Mouse (Mus musculus): ENCODE data around the gene Obox6. TPM values are rescaled to one million over a fixed set of nuclear protein-coding genes. Genes with fewer than 3 reads are reported as not detected.

Gene Obox6
- polyA plus RNA-seq (2016; fragmentation: Nextera tagmentation; extraction: Ambion mirVana): not detected in 2 replicates

GRCm38 (mm10) chr7:15839578-15839977, at the start of gene Obox6:
Gene Obox6, minus strand, starts transcription at chr7:15839678.
- WGBS: 92% methylated on average over 3 of the region's 3 CpGs
- no peaks in the 10 kb centered on the region for H3K4me1 ChIP-seq
- H3K9me3 ChIP-seq: peaks cover 41% of the 10 kb centered on the region
- H3K27ac ChIP-seq: no peak within 1 kb of the TSS
- no peaks in the 10 kb centered on the region for H3K27me3 ChIP-seq (replicated peaks)
- no peak within 1 kb of the TSS for H3K4me2 ChIP-seq (replicated peaks)
- no peak within 1 kb of the TSS for H3K4me3 ChIP-seq
- no peaks in the 10 kb centered on the region for H3K36me3 ChIP-seq
- ATAC-seq (ENCODE audit: low FRiP score, low read depth): no peak
- no peak within 1 kb of the TSS for H3K9ac ChIP-seq

- ATAC-seq (ENCODE audit: low FRiP score, low read depth): no peak
- 91% methylated on average over 2 of the region's 2 CpGs for WGBS
- H3K4me1 ChIP-seq: no peaks in the 10 kb centered on the region
- H3K4me2 ChIP-seq (replicated peaks): no peak overlapping the region
- H3K4me3 ChIP-seq: no peak overlapping the region
- no peak overlapping the region for H3K27ac ChIP-seq
- H3K9me3 ChIP-seq: no peaks in the 10 kb centered on the region
- no peak overlapping the region for H3K9ac ChIP-seq
- H3K36me3 ChIP-seq: no peaks in the 10 kb centered on the region
- H3K27me3 ChIP-seq (replicated peaks): no peaks in the 10 kb centered on the region
These were observed 44.6 kb upstream of the Obox6 start for GRCm38 (mm10) chr7:15884127-15884526.

- 88% methylated on average over 2 of the region's 2 CpGs for WGBS
- no peak for ATAC-seq (ENCODE audit: low FRiP score, low read depth)
- no peaks in the 10 kb centered on the region for H3K9me3 ChIP-seq
- no peak within 1 kb of the TSS for H3K4me2 ChIP-seq (replicated peaks)
- no peak within 1 kb of the TSS for H3K9ac ChIP-seq
- H3K36me3 ChIP-seq: no peaks in the 10 kb centered on the region
- no peaks in the 10 kb centered on the region for H3K4me1 ChIP-seq
- no peak within 1 kb of the TSS for H3K4me3 ChIP-seq
- no peak within 1 kb of the TSS for H3K27ac ChIP-seq
- H3K27me3 ChIP-seq (replicated peaks): no peaks in the 10 kb centered on the region
These were observed 42.8 kb upstream of the Obox6 start, which contains the start of gene Crxos for GRCm38 (mm10) chr7:15882317-15882716. Gene Crxos, plus strand, starts transcription at chr7:15882617.

- 71% methylated on average over 3 of the region's 3 CpGs for WGBS
- Histone ChIP-seq H3K27me3 (replicated peaks) (no peaks in the 10 kb centered on the region), H3K4me2 (replicated peaks) (no peak overlapping the region), H3K9ac (no peak overlapping the region), H3K27ac (no peak overlapping the region), H3K9me3 (no peaks in the 10 kb centered on the region), H3K4me1 (no peaks in the 10 kb centered on the region), H3K4me3 (no peak overlapping the region), H3K36me3 (no peaks in the 10 kb centered on the region)
- no peak for ATAC-seq (ENCODE audit: low FRiP score, low read depth)
These were observed 42.4 kb upstream of the Obox6 start for GRCm38 (mm10) chr7:15881831-15882230.

GRCm38 (mm10) chr7:15881388-15881787, 41.9 kb upstream of the Obox6 start:
- Histone ChIP-seq H3K27me3 (replicated peaks) (no peaks in the 10 kb centered on the region), H3K4me2 (replicated peaks) (no peak overlapping the region), H3K27ac (no peak overlapping the region), H3K9ac (no peak overlapping the region), H3K36me3 (no peaks in the 10 kb centered on the region), H3K4me1 (no peaks in the 10 kb centered on the region), H3K4me3 (no peak overlapping the region), H3K9me3 (no peaks in the 10 kb centered on the region)
- ATAC-seq (ENCODE audit: low FRiP score, low read depth): no peak
- 32% methylated on average over 7 of the region's 7 CpGs for WGBS

- Histone ChIP-seq H3K9ac (no peak within 1 kb of the TSS), H3K36me3 (no peaks in the 10 kb centered on the region), H3K9me3 (no peaks in the 10 kb centered on the region), H3K27ac (no peak within 1 kb of the TSS), H3K4me3 (no peak within 1 kb of the TSS), H3K4me1 (no peaks in the 10 kb centered on the region), H3K27me3 (replicated peaks) (no peaks in the 10 kb centered on the region), H3K4me2 (replicated peaks) (no peak within 1 kb of the TSS)
- no peak for ATAC-seq (ENCODE audit: low FRiP score, low read depth)
- 48% methylated on average over 4 of the region's 4 CpGs for WGBS
These were observed 40.3 kb upstream of the Obox6 start, which contains the start of gene Crx for GRCm38 (mm10) chr7:15879756-15880155. Gene Crx, minus strand, starts transcription at chr7:15879968.

- H3K9ac ChIP-seq: no peak overlapping the region
- 0 out of 2 replicates have a peak, but pooled peaks cover 3% of the 10 kb centered on the region for H3K9me3 ChIP-seq
- H3K36me3 ChIP-seq: no peaks in the 10 kb centered on the region
- no peak overlapping the region for H3K4me3 ChIP-seq
- no peak overlapping the region for H3K4me2 ChIP-seq (replicated peaks)
- H3K27ac ChIP-seq: no peak overlapping the region
- no peaks in the 10 kb centered on the region for H3K4me1 ChIP-seq
- H3K27me3 ChIP-seq (replicated peaks): no peaks in the 10 kb centered on the region
- WGBS: 83% methylated on average over 4 of the region's 4 CpGs
- no peak for ATAC-seq (ENCODE audit: low FRiP score, low read depth)
These were observed 24.6 kb upstream of the Obox6 start for GRCm38 (mm10) chr7:15864104-15864503.

- no peak overlapping the region for H3K4me3 ChIP-seq
- no peaks in the 10 kb centered on the region for H3K36me3 ChIP-seq
- no peak overlapping the region for H3K27ac ChIP-seq
- H3K27me3 ChIP-seq (replicated peaks): no peaks in the 10 kb centered on the region
- 0 out of 2 replicates have a peak, but pooled peaks cover 3% of the 10 kb centered on the region for H3K9me3 ChIP-seq
- no peak for ATAC-seq (ENCODE audit: low FRiP score, low read depth)
- WGBS: 43% methylated on average over 2 of the region's 2 CpGs
- no peak overlapping the region for H3K9ac ChIP-seq
- no peak overlapping the region for H3K4me2 ChIP-seq (replicated peaks)
- no peaks in the 10 kb centered on the region for H3K4me1 ChIP-seq
These were observed 20.2 kb upstream of the Obox6 start for GRCm38 (mm10) chr7:15859657-15860056.

Other genes with a start within 250 kb of the Obox6 start
- gene Obox3, start 199.8 kb downstream of the Obox6 start, polyA plus RNA-seq (2016; fragmentation: Nextera tagmentation; extraction: Ambion mirVana): not detected in 2 replicates
- gene Obox5, start 89.5 kb downstream of the Obox6 start, polyA plus RNA-seq (2016; fragmentation: Nextera tagmentation; extraction: Ambion mirVana): not detected in 2 replicates
- gene Crx, start 40.3 kb upstream of the Obox6 start, polyA plus RNA-seq (2016; fragmentation: Nextera tagmentation; extraction: Ambion mirVana): not detected in 2 replicates
- gene Crxos, start 42.9 kb upstream of the Obox6 start, polyA plus RNA-seq (2016; fragmentation: Nextera tagmentation; extraction: Ambion mirVana): not detected in 2 replicates
- 1,130 and 1,196 TPM in 2 replicates for gene Selenow, start 82.7 kb upstream of the Obox6 start, polyA plus RNA-seq (2016; fragmentation: Nextera tagmentation; extraction: Ambion mirVana)
- gene Nop53, start 106.4 kb upstream of the Obox6 start, polyA plus RNA-seq (2016; fragmentation: Nextera tagmentation; extraction: Ambion mirVana): 157 and 169 TPM in 2 replicates
- 9.2 and 12.1 TPM in 2 replicates for gene Ehd2, start 127.9 kb upstream of the Obox6 start, polyA plus RNA-seq (2016; fragmentation: Nextera tagmentation; extraction: Ambion mirVana)
- 10.1 and 10.7 TPM in 2 replicates for gene Bicra, start 208.2 kb upstream of the Obox6 start, polyA plus RNA-seq (2016; fragmentation: Nextera tagmentation; extraction: Ambion mirVana)
- 0.05 TPM in 1 of 2 replicates, not detected in the other for gene Zfp541, start 222.1 kb upstream of the Obox6 start, polyA plus RNA-seq (2016; fragmentation: Nextera tagmentation; extraction: Ambion mirVana)

Measured in neural tube, embryonic 12.5 days (tissue).